Mouse (Mus musculus) lung, adult 18-20 months (tissue): ENCODE measurements around the gene Fam107a.
A peak's percentile ranks its signal among the peaks of the same experiment; 100 is the strongest.

ENCODE experiments used
- DNase-seq, 2 experiments: peaks; one replicate each; pipeline ENCODE4 v3.0.0; 2022; ENCODE audit warnings: mixed read lengths in 2 of 2

Fam107a gene

GRCm38 (mm10) chr14:8317194-8318097 is at the start of gene Fam107a:
Gene Fam107a, minus strand, starts transcription at chr14:8318023.
- no peak for DNase-seq

- peak in 1 of 2 experiments; percentile 17 for DNase-seq
Measured at GRCm38 (mm10) chr14:8367121-8367520, 49.3 kb upstream of the Fam107a start.

GRCm38 (mm10) chr14:8365833-8366232 is 48.0 kb upstream of the Fam107a start:
- no peak for DNase-seq

GRCm38 (mm10) chr14:8356836-8357235 is 39.0 kb upstream of the Fam107a start:
- DNase-seq: peak; percentile 19 to 50

GRCm38 (mm10) chr14:8355999-8356501 is 38.2 kb upstream of the Fam107a start:
- DNase-seq: peak; percentile 49 to 59

- DNase-seq: no peak
Measured at GRCm38 (mm10) chr14:8348927-8349326, 31.1 kb upstream of the Fam107a start.

- peak; percentile 78 to 82 for DNase-seq
Measured at GRCm38 (mm10) chr14:8346255-8346997, 28.6 kb upstream of the Fam107a start.

GRCm38 (mm10) chr14:8345566-8345965 is 27.7 kb upstream of the Fam107a start:
- no peak for DNase-seq

GRCm38 (mm10) chr14:8342509-8343106 is 24.8 kb upstream of the Fam107a start:
- DNase-seq: peak; percentile 76 to 79

GRCm38 (mm10) chr14:8340226-8340625 is 22.4 kb upstream of the Fam107a start:
- no peak for DNase-seq

- DNase-seq: no peak
Measured at GRCm38 (mm10) chr14:8335947-8336346, 18.1 kb upstream of the Fam107a start.

GRCm38 (mm10) chr14:8334511-8334910 is 16.7 kb upstream of the Fam107a start:
- no peak for DNase-seq

- DNase-seq: no peak
Measured at GRCm38 (mm10) chr14:8332314-8333252, 14.8 kb upstream of the Fam107a start.

- peak; percentile 38 to 47 for DNase-seq
Measured at GRCm38 (mm10) chr14:8331307-8331905, 13.6 kb upstream of the Fam107a start.

GRCm38 (mm10) chr14:8330390-8330789 is 12.6 kb upstream of the Fam107a start:
- no peak for DNase-seq

- DNase-seq: peak; percentile 47 to 62
Measured at GRCm38 (mm10) chr14:8329552-8329951, 11.7 kb upstream of the Fam107a start.

- DNase-seq: no peak
Measured at GRCm38 (mm10) chr14:8327371-8327770, 9.5 kb upstream of the Fam107a start.

GRCm38 (mm10) chr14:8326961-8327360 is 9.1 kb upstream of the Fam107a start:
- no peak for DNase-seq

GRCm38 (mm10) chr14:8325746-8326145 is 7.9 kb upstream of the Fam107a start:
- DNase-seq: no peak

GRCm38 (mm10) chr14:8320528-8320927 is 2.7 kb upstream of the Fam107a start:
- DNase-seq: no peak
